Mouse (Mus musculus) olfactory bulb, adult 2 months (tissue): ENCODE results near the gene Trpv4.

Source experiments
- CTCF ChIP-seq: fragments of 200-500 bp; IDR thresholded peaks from 2 replicates; pipeline ENCODE4 v1.5.1; 2012; ENCODE audit warnings: low read depth, mild to moderate bottlenecking, low read length, moderate library complexity; ENCODE audit not compliant: insufficient read depth
- POLR2A ChIP-seq: fragments of 200-500 bp; IDR thresholded peaks from 2 replicates; pipeline ENCODE4 v1.6.1; 2012; ENCODE audit warnings: mild to moderate bottlenecking, low read depth, low read length, moderate library complexity; ENCODE audit not compliant: insufficient read depth

GRCm38 (mm10) chr5:114588416-114588815 is 69.8 kb downstream of the Trpv4 start:
- TF ChIP-seq CTCF = no peak
- TF ChIP-seq POLR2A = no peak
